Mouse (Mus musculus) erythroblast, embryonic 14.5 days (primary cell): ENCODE results near the gene Cnpy2.

Experiments
- GATA1 ChIP-seq: IDR thresholded peaks from 2 replicates; pipeline ENCODE4 v1.6.1; 2012; ENCODE audit warnings: low read length, inconsistent platforms, mixed read lengths
- TAL1 ChIP-seq: IDR thresholded peaks from 3 replicates; pipeline ENCODE4 v1.6.1; 2012; ENCODE audit warnings: low read length, inconsistent platforms, mixed read lengths

GRCm38 (mm10) chr10:128340257-128340656, 18.0 kb downstream of the Cnpy2 start:
- TF ChIP-seq GATA1 (no peak), TAL1 (no peak)
